Mouse (Mus musculus) bone marrow, adult 2 months (tissue): ENCODE data around the gene S100a6.

Experiments used
- CTCF ChIP-seq: fragments of 200-500 bp; IDR thresholded peaks from 2 replicates; pipeline ENCODE4 v1.5.1; 2011; ENCODE audit warnings: low read length, control low read depth; ENCODE audit not compliant: control insufficient read depth, insufficient read depth
- POLR2A ChIP-seq: fragments of 200-500 bp; IDR thresholded peaks from 2 replicates; pipeline ENCODE4 v1.6.1; 2011; ENCODE audit warnings: low read depth, mild to moderate bottlenecking, control low read depth, low read length, borderline replicate concordance; ENCODE audit not compliant: control insufficient read depth

GRCm38 (mm10) chr3:90587361-90588101, 25.2 kb upstream of the S100a6 start:
- TF ChIP-seq POLR2A (no peak), CTCF (no peak)
